Mouse (Mus musculus): Measurements from ENCODE around the gene Car15. TPM values are rescaled to one million over a fixed set of nuclear protein-coding genes. Genes with fewer than 3 reads are reported as not detected.

Gene Car15
- 10 to 100 TPM; 11.7 to 14.4 TPM for total RNA-seq (2021)

- intact Hi-C loops (cut with DNase I), result no loop called here
- DNase-seq (ENCODE audit: low spot score in 2 of 2), result no peak
Measured at GRCm38 (mm10) chr16:17838051-17838450, at the start of gene Car15. TSS of gene Car15 (minus strand) at chr16:17838364.

- DNase-seq (ENCODE audit: low spot score in 2 of 2), result no peak
- intact Hi-C loops (cut with DNase I), result no loop called here
Measured at GRCm38 (mm10) chr16:17884116-17884515, 46.0 kb upstream of the Car15 start.

GRCm38 (mm10) chr16:17882196-17882595 is 44.0 kb upstream of the Car15 start:
- intact Hi-C loops (cut with DNase I), result no loop called here
- DNase-seq (ENCODE audit: low spot score in 2 of 2), result no peak

- intact Hi-C loops (cut with DNase I), result no loop called here
- peak; percentile 38 to 54 for DNase-seq (ENCODE audit: low spot score in 2 of 2)
Measured at GRCm38 (mm10) chr16:17879571-17879970, 41.4 kb upstream of the Car15 start.

- DNase-seq (ENCODE audit: low spot score in 2 of 2), result no peak
- intact Hi-C loops (cut with DNase I), result no loop called here
Measured at GRCm38 (mm10) chr16:17876096-17876495, 37.9 kb upstream of the Car15 start.

- no peak for DNase-seq (ENCODE audit: low spot score in 2 of 2)
- intact Hi-C loops (cut with DNase I), result no loop called here
Measured at GRCm38 (mm10) chr16:17875174-17875573, 37.0 kb upstream of the Car15 start.

- no peak for DNase-seq (ENCODE audit: low spot score in 2 of 2)
- intact Hi-C loops (cut with DNase I), result no loop called here
Measured at GRCm38 (mm10) chr16:17872995-17873394, 34.8 kb upstream of the Car15 start.

- intact Hi-C loops (cut with DNase I), result no loop called here
- DNase-seq (ENCODE audit: low spot score in 2 of 2), result no peak
Measured at GRCm38 (mm10) chr16:17871248-17871647, 33.1 kb upstream of the Car15 start.

GRCm38 (mm10) chr16:17865770-17866169 is 27.6 kb upstream of the Car15 start:
- intact Hi-C loops (cut with DNase I), result no loop called here
- no peak for DNase-seq (ENCODE audit: low spot score in 2 of 2)

GRCm38 (mm10) chr16:17865293-17865692 is 27.1 kb upstream of the Car15 start:
- DNase-seq (ENCODE audit: low spot score in 2 of 2), result no peak
- intact Hi-C loops (cut with DNase I), result no loop called here

- no peak for DNase-seq (ENCODE audit: low spot score in 2 of 2)
- intact Hi-C loops (cut with DNase I), result no loop called here
Measured at GRCm38 (mm10) chr16:17858592-17858991, 20.4 kb upstream of the Car15 start.

- intact Hi-C loops (cut with DNase I), result no loop called here
- no peak for DNase-seq (ENCODE audit: low spot score in 2 of 2)
Measured at GRCm38 (mm10) chr16:17857157-17857556, 19.0 kb upstream of the Car15 start.

GRCm38 (mm10) chr16:17853263-17853662 is 15.1 kb upstream of the Car15 start:
- DNase-seq (ENCODE audit: low spot score in 2 of 2), result no peak
- intact Hi-C loops (cut with DNase I), result no loop called here

GRCm38 (mm10) chr16:17851860-17852259 is 13.7 kb upstream of the Car15 start:
- no peak for DNase-seq (ENCODE audit: low spot score in 2 of 2)
- intact Hi-C loops (cut with DNase I), result no loop called here

- DNase-seq (ENCODE audit: low spot score in 2 of 2), result no peak
- intact Hi-C loops (cut with DNase I), result no loop called here
Measured at GRCm38 (mm10) chr16:17851331-17851730, 13.2 kb upstream of the Car15 start.

- no peak for DNase-seq (ENCODE audit: low spot score in 2 of 2)
- intact Hi-C loops (cut with DNase I), result no loop called here
Measured at GRCm38 (mm10) chr16:17849486-17849885, 11.3 kb upstream of the Car15 start.

- intact Hi-C loops (cut with DNase I), result no loop called here
- DNase-seq (ENCODE audit: low spot score in 2 of 2), result no peak
Measured at GRCm38 (mm10) chr16:17848928-17849327, 10.8 kb upstream of the Car15 start.

GRCm38 (mm10) chr16:17848431-17848830 is 10.3 kb upstream of the Car15 start:
- intact Hi-C loops (cut with DNase I), result no loop called here
- DNase-seq (ENCODE audit: low spot score in 2 of 2), result no peak

GRCm38 (mm10) chr16:17843701-17844365 is 5.7 kb upstream of the Car15 start:
- DNase-seq (ENCODE audit: low spot score in 2 of 2), result no peak
- intact Hi-C loops (cut with DNase I), result no loop called here

GRCm38 (mm10) chr16:17842437-17842836 is 4.3 kb upstream of the Car15 start:
- intact Hi-C loops (cut with DNase I), result no loop called here

GRCm38 (mm10) chr16:17839976-17840375 is 1.8 kb upstream of the Car15 start:
- DNase-seq (ENCODE audit: low spot score in 2 of 2), result no peak

More at GRCm38 (mm10) chr16:17842437-17842836, 4.3 kb upstream of the Car15 start:
- DNase-seq (ENCODE audit: low spot score in 2 of 2), result no peak

GRCm38 (mm10) chr16:17835481-17835880 is 2.7 kb downstream of the Car15 start:
- no peak for DNase-seq (ENCODE audit: low spot score in 2 of 2)
- intact Hi-C loops (cut with DNase I), result no loop called here

More at GRCm38 (mm10) chr16:17839976-17840375, 1.8 kb upstream of the Car15 start:
- intact Hi-C loops (cut with DNase I), result no loop called here
